Mouse (Mus musculus) G1E (cell line): ENCODE data around the gene Ccno.

ENCODE experiments used
- CTCF ChIP-seq: IDR thresholded peaks from 2 replicates; pipeline ENCODE4 v1.5.1; 2012; ENCODE audit warnings: low read depth, low read length, inconsistent platforms, mixed read lengths
- GATA1 ChIP-seq: IDR thresholded peaks from 2 replicates; pipeline ENCODE4 v1.6.1; 2012; ENCODE audit warnings: borderline replicate concordance, low read length, inconsistent platforms, mixed read lengths
- POLR2AphosphoS5 ChIP-seq: IDR thresholded peaks from 2 replicates; pipeline ENCODE4 v1.6.1; 2012; ENCODE audit warnings: low read depth, low read length, inconsistent platforms; ENCODE audit not compliant: insufficient replicate concordance
- TAL1 ChIP-seq: conservative IDR thresholded peaks from 2 replicates; pipeline ENCODE4 v1.6.1; 2012; ENCODE audit warnings: low read depth, low read length, inconsistent platforms, mixed read lengths

GRCm38 (mm10) chr13:112967267-112967666 lies 20.3 kb upstream of the Ccno start:
- no peak for TF ChIP-seq CTCF
- no peak for TF ChIP-seq POLR2AphosphoS5
- TF ChIP-seq GATA1: no peak
- no peak for TF ChIP-seq TAL1
